Mouse (Mus musculus) lung, adult 2 months (tissue): Measurements from ENCODE around the gene Bhlhe40.
A peak's percentile ranks its signal among the peaks of the same experiment; 100 is the strongest.

ENCODE experiments used
- CTCF ChIP-seq: fragments of 200-500 bp; IDR thresholded peaks from 2 replicates; pipeline ENCODE4 v1.5.1; 2011; ENCODE audit warnings: mild to moderate bottlenecking, low read length, control low read depth; ENCODE audit not compliant: insufficient read depth
- POLR2A ChIP-seq: fragments of 200-500 bp; IDR thresholded peaks from 2 replicates; pipeline ENCODE4 v1.6.1; 2011; ENCODE audit warnings: low read depth, mild to moderate bottlenecking, control low read depth, low read length, borderline replicate concordance; ENCODE audit errors: extremely low read depth

- TF ChIP-seq POLR2A = 0 out of 2 replicates have a peak, but pooled peaks have one; percentile 10
- peak; percentile 82 for TF ChIP-seq CTCF
Measured at GRCm38 (mm10) chr6:108709471-108710231, 49.2 kb downstream of the Bhlhe40 start.
